Mouse (Mus musculus) erythroblast, embryonic 14.5 days (primary cell): ENCODE measurements at regions not wholly inside any gene's neighbourhood (a gene's known extent, or its start where the extent isn't known, plus 50 kb on each side); places are given as distances from the start of the nearest gene placed in this dataset.
A peak's percentile ranks its signal among the peaks of the same experiment; 100 is the strongest.

Experiments
- H3K27me3 ChIP-seq: 2 replicates; pipeline ENCODE4 v1.6.1; 2012; ENCODE audit warnings: inconsistent platforms; ENCODE audit not compliant: control insufficient read depth
- H3K36me3 ChIP-seq: 2 replicates; pipeline ENCODE4 v1.6.1; 2012; ENCODE audit warnings: mild to moderate bottlenecking, inconsistent platforms; ENCODE audit not compliant: control insufficient read depth
- H3K4me1 ChIP-seq: 2 replicates; pipeline ENCODE4 v1.6.1; 2012; ENCODE audit warnings: inconsistent platforms; ENCODE audit not compliant: control insufficient read depth
- H3K4me3 ChIP-seq: replicated peaks from 2 replicates; pipeline ENCODE3; 2012; ENCODE audit warnings: moderate library complexity, mild to moderate bottlenecking, inconsistent platforms
- H3K9me3 ChIP-seq: 2 replicates; pipeline ENCODE4 v1.6.1; 2012; ENCODE audit warnings: low read length, inconsistent platforms, mixed read lengths; ENCODE audit not compliant: control insufficient read depth
- GATA1 ChIP-seq: IDR thresholded peaks from 2 replicates; pipeline ENCODE4 v1.6.1; 2012; ENCODE audit warnings: low read length, inconsistent platforms, mixed read lengths
- TAL1 ChIP-seq: IDR thresholded peaks from 3 replicates; pipeline ENCODE4 v1.6.1; 2012; ENCODE audit warnings: low read length, inconsistent platforms, mixed read lengths

DNA sequence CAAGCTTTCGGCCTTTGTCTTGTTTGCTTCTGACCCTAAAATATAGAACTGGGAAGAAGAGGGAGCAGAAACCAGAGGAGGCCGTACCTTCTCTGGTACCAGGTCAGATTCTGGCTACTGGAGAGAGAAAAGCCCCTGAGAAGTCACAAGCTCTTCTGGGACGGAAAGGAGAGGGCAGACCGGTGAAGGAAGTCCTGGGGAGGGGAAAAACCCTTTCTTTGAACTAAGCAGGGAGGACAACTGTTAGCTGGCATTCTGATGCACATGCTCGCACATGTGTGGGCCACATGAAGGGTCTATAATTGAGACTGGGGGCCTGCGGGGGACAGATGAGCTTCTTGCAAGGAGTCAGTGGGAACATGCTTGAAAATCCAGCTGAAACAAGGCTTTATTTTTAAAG lies 137.8 kb downstream of the Zfp36l1 start:
- H3K27me3 ChIP-seq = peaks cover 4% of the 10 kb centered on the region; the same call in 1 of the 2 replicates
- H3K4me1 ChIP-seq = peaks cover 6% of the 10 kb centered on the region
- TF ChIP-seq GATA1 = no peak
- no peak for TF ChIP-seq TAL1
- H3K4me3 ChIP-seq = no peak overlapping the region
- peaks cover 3% of the 10 kb centered on the region; the same call in 1 of the 2 replicates for H3K9me3 ChIP-seq
- no peaks in the 10 kb centered on the region for H3K36me3 ChIP-seq

GRCm38 (mm10) chr12:79974530-79974929 lies 138.3 kb downstream of the Zfp36l1 start:
- H3K9me3 ChIP-seq = peaks cover 3% of the 10 kb centered on the region; the same call in 1 of the 2 replicates
- no peak overlapping the region for H3K4me3 ChIP-seq
- peaks cover 4% of the 10 kb centered on the region; the same call in 1 of the 2 replicates for H3K27me3 ChIP-seq
- peaks cover 6% of the 10 kb centered on the region for H3K4me1 ChIP-seq
- H3K36me3 ChIP-seq = no peaks in the 10 kb centered on the region
- TF ChIP-seq GATA1 (no peak), TAL1 (no peak)

DNA sequence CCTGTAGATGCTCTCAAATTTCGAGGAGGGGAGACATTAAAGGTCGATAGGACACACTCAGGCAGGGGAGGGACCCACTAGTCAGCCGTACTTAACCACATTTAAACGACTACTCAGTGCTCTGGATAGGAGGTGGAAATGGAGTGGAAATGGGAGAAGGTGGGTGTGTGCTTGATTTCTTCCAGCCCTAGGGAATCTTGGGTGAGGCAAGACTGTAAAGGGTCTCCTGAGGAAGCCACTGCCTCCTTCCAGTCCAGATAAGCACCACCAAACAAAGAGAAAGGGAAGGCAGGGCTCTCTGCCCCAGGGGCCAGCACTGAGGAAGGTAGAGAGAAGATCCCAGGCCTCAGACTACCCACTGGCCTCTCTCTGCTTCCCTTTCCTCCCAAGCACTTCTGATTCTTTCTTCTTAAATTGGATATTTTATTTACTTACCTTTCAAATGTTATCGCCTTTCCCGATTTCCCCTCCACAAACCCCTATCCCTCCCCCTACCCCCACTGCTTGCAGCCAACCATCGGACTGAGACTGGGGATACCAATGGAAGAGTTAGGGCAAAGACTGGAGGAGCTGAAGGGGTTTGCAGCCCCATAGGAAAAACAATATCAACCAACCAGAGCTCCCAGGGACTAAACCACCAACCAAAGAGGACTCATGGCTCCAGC lies 139.1 kb downstream of the Zfp36l1 start:
- Histone ChIP-seq H3K4me3 (no peak overlapping the region), H3K27me3 (peaks cover 4% of the 10 kb centered on the region; the same call in 1 of the 2 replicates), H3K9me3 (peaks cover 3% of the 10 kb centered on the region; the same call in 1 of the 2 replicates), H3K4me1 (peaks cover 6% of the 10 kb centered on the region), H3K36me3 (no peaks in the 10 kb centered on the region)
- TF ChIP-seq TAL1 (no peak), GATA1 (no peak)

DNA sequence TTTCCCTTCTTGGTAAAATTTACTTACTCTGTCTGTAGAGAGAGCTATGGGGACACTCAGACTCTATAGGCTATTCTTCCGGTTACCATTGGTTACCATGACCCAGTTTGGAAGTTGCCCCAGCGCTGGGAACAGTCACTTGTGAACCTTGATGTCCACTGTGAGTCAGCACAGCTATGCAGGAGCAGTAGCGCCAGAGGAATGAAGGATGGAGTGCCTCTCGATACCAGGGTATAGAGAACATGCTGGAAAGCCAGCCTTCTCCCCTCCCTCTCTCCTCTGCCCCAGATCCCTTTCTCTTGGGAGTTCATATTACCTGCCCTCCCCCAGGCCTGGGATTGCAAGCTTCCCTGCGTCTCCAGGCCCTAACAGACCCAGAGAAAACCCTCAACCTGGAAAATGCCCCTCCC lies 141.8 kb downstream of the Zfp36l1 start:
- Histone ChIP-seq H3K27me3 (peaks cover 21% of the 10 kb centered on the region), H3K9me3 (peaks cover 3% of the 10 kb centered on the region; the same call in 1 of the 2 replicates), H3K36me3 (no peaks in the 10 kb centered on the region), H3K4me3 (no peak overlapping the region), H3K4me1 (peaks cover 9% of the 10 kb centered on the region)
- TF ChIP-seq TAL1 (no peak), GATA1 (no peak)

DNA sequence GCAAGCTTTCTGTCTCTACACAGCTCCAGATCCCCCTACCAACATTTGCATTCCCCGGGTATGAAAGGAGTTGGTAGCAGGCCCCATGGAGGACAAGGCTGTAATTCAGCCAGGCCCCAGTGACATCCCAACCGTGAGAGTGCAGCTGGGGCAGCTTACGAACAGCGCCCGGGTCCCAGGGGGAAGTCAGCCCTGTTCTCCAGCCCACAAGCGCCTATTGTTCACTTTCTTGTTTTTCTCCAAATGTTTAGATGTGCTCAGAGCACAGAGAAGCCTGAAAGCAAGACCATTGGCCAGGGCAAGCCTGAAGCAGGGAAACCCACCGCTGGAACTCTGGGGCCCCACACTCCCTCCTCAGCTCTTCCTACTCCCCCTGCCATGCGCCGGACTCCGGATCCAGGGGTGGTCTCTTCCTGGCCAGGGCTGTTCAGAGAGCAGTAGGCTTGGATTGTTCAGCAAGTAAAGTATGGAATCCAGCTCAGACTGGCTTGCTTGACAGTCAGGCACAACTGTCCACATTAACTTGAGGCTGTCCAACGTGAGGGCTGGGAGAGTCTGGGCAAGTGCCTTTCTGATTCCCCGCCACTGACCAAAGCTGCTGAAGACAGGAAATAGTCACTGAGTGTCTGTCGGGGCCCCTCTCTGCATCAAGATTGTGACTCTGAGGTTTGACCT lies 142.4 kb downstream of the Zfp36l1 start:
- Histone ChIP-seq H3K4me3 (no peak overlapping the region), H3K9me3 (peaks cover 3% of the 10 kb centered on the region; the same call in 1 of the 2 replicates), H3K36me3 (no peaks in the 10 kb centered on the region), H3K27me3 (peaks cover 27% of the 10 kb centered on the region), H3K4me1 (peaks cover 15% of the 10 kb centered on the region)
- TF ChIP-seq TAL1 (no peak), GATA1 (no peak)

- Histone ChIP-seq H3K36me3 (no peaks in the 10 kb centered on the region), H3K27me3 (peaks cover 34% of the 10 kb centered on the region), H3K4me1 (peaks cover 19% of the 10 kb centered on the region), H3K4me3 (no peak overlapping the region), H3K9me3 (peaks cover 3% of the 10 kb centered on the region; the same call in 1 of the 2 replicates)
- TF ChIP-seq GATA1 (no peak), TAL1 (no peak)
Observed at GRCm38 (mm10) chr12:79969346-79970226, 143.2 kb downstream of the Zfp36l1 start.

DNA sequence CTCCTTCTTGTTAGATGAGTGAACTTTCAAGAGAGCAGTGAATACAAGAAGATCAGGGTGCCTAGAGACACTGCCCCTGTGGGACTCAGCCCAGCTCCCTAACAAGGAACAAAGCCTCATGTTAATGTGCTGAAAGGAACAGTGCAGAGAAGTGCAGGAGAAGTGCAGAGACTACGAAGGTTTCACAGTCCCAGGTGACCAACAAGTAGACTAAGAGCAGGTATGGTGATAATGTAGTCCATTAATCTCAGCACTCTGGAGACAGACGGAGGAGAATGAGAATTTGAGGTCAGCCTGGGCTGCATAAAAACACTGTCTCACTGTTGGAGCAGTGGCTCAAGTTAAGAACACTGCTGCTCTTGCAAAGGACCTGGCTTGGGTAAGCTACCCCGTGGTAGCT lies 144.1 kb downstream of the Zfp36l1 start:
- Histone ChIP-seq H3K36me3 (no peaks in the 10 kb centered on the region), H3K27me3 (peaks cover 38% of the 10 kb centered on the region), H3K4me1 (peaks cover 19% of the 10 kb centered on the region), H3K9me3 (peaks cover 3% of the 10 kb centered on the region; the same call in 1 of the 2 replicates), H3K4me3 (no peak overlapping the region)
- TF ChIP-seq TAL1 (no peak), GATA1 (no peak)

GRCm38 (mm10) chr12:79967491-79968255 lies 145.1 kb downstream of the Zfp36l1 start:
- peaks cover 42% of the 10 kb centered on the region for H3K27me3 ChIP-seq
- H3K4me3 ChIP-seq = no peak overlapping the region
- no peaks in the 10 kb centered on the region for H3K36me3 ChIP-seq
- H3K9me3 ChIP-seq = peaks cover 3% of the 10 kb centered on the region; the same call in 1 of the 2 replicates
- peaks cover 19% of the 10 kb centered on the region for H3K4me1 ChIP-seq
- TF ChIP-seq TAL1 (0 out of 3 replicates have a peak, but pooled peaks have one; percentile 9), GATA1 (0 out of 2 replicates have a peak, but pooled peaks have one; percentile 6)
